Mouse (Mus musculus): ENCODE measurements around the gene Map7d1.

DNA sequence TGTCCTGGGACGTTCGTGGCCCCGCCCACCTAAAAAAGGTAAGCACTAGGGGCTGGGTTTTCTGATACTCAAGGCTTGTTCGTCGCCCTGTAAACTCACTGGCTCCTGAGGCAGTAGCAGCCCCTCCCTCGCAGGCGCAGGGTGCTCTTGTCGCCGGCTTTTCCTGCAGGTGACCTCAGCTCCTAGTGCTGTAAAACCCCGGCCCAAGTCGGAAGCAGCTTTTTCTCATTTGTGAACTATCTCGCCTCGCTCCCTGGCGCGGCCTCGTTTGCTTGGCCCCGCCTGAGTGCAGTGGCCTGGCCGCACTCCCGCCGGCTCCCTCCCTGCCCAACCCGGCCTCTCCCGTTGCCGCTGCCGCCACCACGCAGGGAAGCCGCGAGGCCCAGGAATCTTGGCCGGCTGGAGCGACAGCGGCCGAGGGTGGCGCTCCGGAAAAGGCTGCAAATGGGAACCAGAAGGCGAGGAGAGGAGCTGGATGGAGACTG is 40.5 kb upstream of the Map7d1 start:
- TF ChIP-seq POLR2A (IDR thresholded peaks at IDR 0.05; ENCODE audit: low read depth, low read length) = no peak
- no peak for TF ChIP-seq CTCF (IDR thresholded peaks at IDR 0.05; ENCODE audit: borderline replicate concordance, insufficient read depth, low read length)
